Mouse (Mus musculus): ENCODE data around the gene Gm3460. TPM values are rescaled to one million over a fixed set of nuclear protein-coding genes. Genes with fewer than 3 reads are reported as not detected.
"Not testable (repeated sequence)": the region's sequence is repeated elsewhere in the genome, so short reads cannot be mapped to it uniquely, and the experiment has no call there.

The Gm3460 gene
- not detected for total RNA-seq (2021)

- DNase-seq (ENCODE audit: low spot score in 2 of 2); intact Hi-C loops (cut with DNase I): not testable (repeated sequence)
These were observed at the start of gene Gm3460 for GRCm38 (mm10) chr14:6622318-6622717. Gene Gm3460, minus strand, starts transcription at chr14:6622418.

- peak; percentile 2 to 11 for DNase-seq (ENCODE audit: low spot score in 2 of 2)
- intact Hi-C loops (cut with DNase I): not testable (repeated sequence)
These were observed 15.8 kb downstream of the Gm3460 start for GRCm38 (mm10) chr14:6606436-6606835.

GRCm38 (mm10) chr14:6605004-6605403 lies 17.2 kb downstream of the Gm3460 start:
- intact Hi-C loops (cut with DNase I): not testable (repeated sequence)
- DNase-seq (ENCODE audit: low spot score in 2 of 2): peak; percentile 10 to 25

- intact Hi-C loops (cut with DNase I): not testable (repeated sequence)
- DNase-seq (ENCODE audit: low spot score in 2 of 2): peak; percentile 2 to 5
These were observed 17.7 kb downstream of the Gm3460 start for GRCm38 (mm10) chr14:6604551-6604950.

- DNase-seq (ENCODE audit: low spot score in 2 of 2); intact Hi-C loops (cut with DNase I): not testable (repeated sequence)
These were observed 31.7 kb downstream of the Gm3460 start, which contains the start of gene Gm3629 for GRCm38 (mm10) chr14:6590513-6590912. Gene Gm3629, minus strand, starts transcription at chr14:6590613.

Other genes with a start within 250 kb of the Gm3460 start
- gene Gm16440, start 232.1 kb downstream of the Gm3460 start, total RNA-seq (2021): not detected
- under 1 TPM in 1 of 2 experiments, not detected in 1; 0.70 TPM for gene Gm3591, start 209.9 kb downstream of the Gm3460 start, total RNA-seq (2021)
- not detected for gene Gm3594, start 177.8 kb downstream of the Gm3460 start, total RNA-seq (2021)
- gene Gm8356, start 85.1 kb downstream of the Gm3460 start, total RNA-seq (2021): not detected
- gene Gm3629, start 31.8 kb downstream of the Gm3460 start, total RNA-seq (2021): 1 to 10 TPM in 1 of 2 experiments, under 1 TPM in 1; 0.68 to 1.2 TPM
- not detected for gene Gm10251, start 61.8 kb upstream of the Gm3460 start, total RNA-seq (2021)
- gene Gm8050, start 97.8 kb upstream of the Gm3460 start, total RNA-seq (2021): not detected
- gene Gm3636, start 119.9 kb upstream of the Gm3460 start, total RNA-seq (2021): 1 to 10 TPM; 1.8 to 4.1 TPM
- not detected for gene Gm8362, start 152.0 kb upstream of the Gm3460 start, total RNA-seq (2021)
- under 1 TPM; 0.27 to 0.57 TPM for gene Gm3642, start 217.9 kb upstream of the Gm3460 start, total RNA-seq (2021)